Mouse (Mus musculus) embryonic facial prominence, embryonic 10.5 days (tissue): ENCODE measurements around the gene Cep44. TPM values are rescaled to one million over a fixed set of nuclear protein-coding genes. Genes with fewer than 3 reads are reported as not detected.

Experiments used
- microRNA-seq: library from miRNA; unstranded; fragments of <30 nt; microRNA quantifications from one replicate; pipeline ENCODE4, GENCODE M21; 2017
- polyA plus RNA-seq: library from polyadenylated mRNA; unstranded; fragments of >200 nt; fragmentation: Nextera tagmentation; extraction: Ambion mirVana; gene quantifications from 2 replicates; pipeline ENCODE4 v1.2.1, GENCODE M21; 2016

The Cep44 gene
- polyA plus RNA-seq, 1 experiment from 2014 or later, result 35.3 TPM

Small RNAs within 50 kb of the gene (microRNA-seq; reads per million reads assigned to microRNA genes)
- gene Gm25992, result not detected

Other genes with a start within 250 kb of the Cep44 start
- gene Fbxo8, start within 50 bp of the Cep44 start, polyA plus RNA-seq, result 29.1 and 30.0 TPM in 2 replicates